Mouse (Mus musculus) CH12.LX (cell line): ENCODE results near the gene Gm867. TPM values are rescaled to one million over a fixed set of nuclear protein-coding genes. Genes with fewer than 3 reads are reported as not detected.

ENCODE experiments used
- DNase-seq: peaks from one replicate; pipeline ENCODE4 v3.0.0-alpha.2; 2013; ENCODE audit errors: extremely low read depth
- H3K27ac ChIP-seq: 2 replicates; pipeline ENCODE4 v1.5.1; 2012; ENCODE audit warnings: low read depth, mild to moderate bottlenecking, control low read depth, moderate library complexity; ENCODE audit not compliant: insufficient read depth
- H3K27me3 ChIP-seq: replicated peaks from 2 replicates; pipeline ENCODE3; 2012; ENCODE audit warnings: inconsistent platforms
- H3K36me3 ChIP-seq, 2 experiments: replicated peaks in 1 of 2; 2 replicates each; pipeline versions ENCODE3 to v1.6.1; 2012; ENCODE audit warnings: inconsistent platforms in 1 of 2, low read length in 1 of 2, mild to moderate bottlenecking in 1 of 2, mixed read lengths in 1 of 2, moderate library complexity in 1 of 2; ENCODE audit not compliant: control insufficient read depth in 1 of 2, insufficient read depth in 1 of 2
- H3K4me1 ChIP-seq, 2 experiments: 2 replicates each; pipeline ENCODE4 v1.6.1; 2012; ENCODE audit warnings: inconsistent platforms in 1 of 2, moderate library complexity in 1 of 2; ENCODE audit not compliant: insufficient read depth in 2 of 2, control insufficient read depth in 1 of 2
- H3K4me2 ChIP-seq: 2 replicates; pipeline ENCODE4 v1.6.1; 2012; ENCODE audit warnings: low read depth, mild to moderate bottlenecking, control low read depth; ENCODE audit not compliant: poor library complexity, insufficient read depth, severe bottlenecking
- H3K4me3 ChIP-seq, 3 experiments: fragments of 150-350 bp in 1 of 3; sonication (generic) in 1 of 3; replicated peaks in 1 of 3; 2 replicates each; pipeline versions ENCODE3 to v1.5.1; 2011 to 2012; ENCODE audit warnings: low read depth in 2 of 3, low read length in 2 of 3, mild to moderate bottlenecking in 2 of 3, moderate library complexity in 2 of 3, control low read depth in 1 of 3, improper control_type of control experiment in 1 of 3, inconsistent platforms in 1 of 3, mixed read lengths in 1 of 3; ENCODE audit not compliant: poor library complexity in 1 of 3
- H3K79me2 ChIP-seq: replicated peaks from 2 replicates; pipeline ENCODE4 v1.6.1; 2012; ENCODE audit warnings: mild to moderate bottlenecking, moderate library complexity; ENCODE audit not compliant: control insufficient read depth, poor library complexity, insufficient read depth, severe bottlenecking; ENCODE audit errors: extremely low read depth
- H3K9ac ChIP-seq: 2 replicates; pipeline ENCODE4 v1.6.1; 2012; ENCODE audit warnings: low read depth, mild to moderate bottlenecking, control low read depth, moderate library complexity; ENCODE audit not compliant: insufficient read depth
- H3K9me3 ChIP-seq: replicated peaks from 2 replicates; pipeline ENCODE3; 2012; ENCODE audit warnings: low read length, inconsistent platforms, mixed read lengths
- BHLHE40 ChIP-seq: IDR thresholded peaks from 2 replicates; pipeline ENCODE4 v1.6.1; 2011; ENCODE audit warnings: mild to moderate bottlenecking, low read depth, low read length, improper control_type of control experiment
- CTCF ChIP-seq, 2 experiments: IDR thresholded peaks in 1 of 2; conservative IDR thresholded peaks in 1 of 2; 2 replicates each; pipeline ENCODE4 v1.5.1; 2011 to 2012; ENCODE audit warnings: low read depth in 2 of 2, low read length in 2 of 2, improper control_type of control experiment in 1 of 2, inconsistent platforms in 1 of 2, mild to moderate bottlenecking in 1 of 2, moderate library complexity in 1 of 2
- E2F4 ChIP-seq: IDR thresholded peaks from 2 replicates; pipeline ENCODE4 v1.6.1; 2011; ENCODE audit warnings: low read depth, low read length, improper control_type of control experiment; ENCODE audit not compliant: insufficient replicate concordance
- ELF1 ChIP-seq: IDR thresholded peaks from 2 replicates; pipeline ENCODE4 v1.6.1; 2014; ENCODE audit warnings: low read depth, mild to moderate bottlenecking, inconsistent platforms, low read length, improper control_type of control experiment
- EP300 ChIP-seq: IDR thresholded peaks from 2 replicates; pipeline ENCODE4 v1.6.1; 2011; ENCODE audit warnings: low read length, improper control_type of control experiment
- IRF4 ChIP-seq: IDR thresholded peaks from 2 replicates; pipeline ENCODE4 v1.6.1; 2014; ENCODE audit warnings: low read depth, mild to moderate bottlenecking, inconsistent platforms, low read length, improper control_type of control experiment
- KAT2A ChIP-seq: IDR thresholded peaks from 2 replicates; pipeline ENCODE4 v1.6.1; 2012; ENCODE audit warnings: low read length, improper control_type of control experiment, inconsistent platforms; ENCODE audit not compliant: insufficient replicate concordance
- MAFK ChIP-seq: IDR thresholded peaks from 2 replicates; pipeline ENCODE4 v1.6.1; 2011; ENCODE audit warnings: low read length, improper control_type of control experiment; ENCODE audit not compliant: insufficient replicate concordance
- MYC ChIP-seq: IDR thresholded peaks from 2 replicates; pipeline ENCODE4 v1.6.1; 2011; ENCODE audit warnings: low read depth, mild to moderate bottlenecking, improper control_type of control experiment, low read length
- NELFE ChIP-seq: IDR thresholded peaks from 2 replicates; pipeline ENCODE4 v1.6.1; 2011; ENCODE audit warnings: low read depth, low read length, improper control_type of control experiment
- NRF1 ChIP-seq: IDR thresholded peaks from 2 replicates; pipeline ENCODE4 v1.6.1; 2014; ENCODE audit warnings: low read depth, mild to moderate bottlenecking, inconsistent platforms, low read length, improper control_type of control experiment, moderate library complexity
- PAX5 ChIP-seq: IDR thresholded peaks from 2 replicates; pipeline ENCODE4 v1.6.1; 2012; ENCODE audit warnings: low read length, inconsistent platforms, mixed read lengths
- POLR2A ChIP-seq: IDR thresholded peaks from 2 replicates; pipeline ENCODE4 v1.6.1; 2011; ENCODE audit warnings: low read depth, mild to moderate bottlenecking, improper control_type of control experiment, low read length
- POLR2AphosphoS2 ChIP-seq: IDR thresholded peaks from 2 replicates; pipeline ENCODE4 v1.6.1; 2011; ENCODE audit warnings: low read depth, low read length, improper control_type of control experiment
- RAD21 ChIP-seq: IDR thresholded peaks from 2 replicates; pipeline ENCODE4 v1.6.1; 2011; ENCODE audit warnings: low read depth, mild to moderate bottlenecking, low read length, improper control_type of control experiment, moderate library complexity
- SIN3A ChIP-seq: IDR thresholded peaks from 2 replicates; pipeline ENCODE4 v1.6.1; 2012; ENCODE audit warnings: low read length, improper control_type of control experiment, inconsistent platforms
- SMC3 ChIP-seq: IDR thresholded peaks from 2 replicates; pipeline ENCODE4 v1.6.1; 2011; ENCODE audit warnings: low read depth, low read length, improper control_type of control experiment
- TBP ChIP-seq: conservative IDR thresholded peaks from 2 replicates; pipeline ENCODE4 v1.6.1; 2011; ENCODE audit warnings: low read depth, low read length, improper control_type of control experiment
- USF1 ChIP-seq: IDR thresholded peaks from 2 replicates; pipeline ENCODE4 v1.6.1; 2014; ENCODE audit warnings: low read depth, mild to moderate bottlenecking, inconsistent platforms, low read length, improper control_type of control experiment
- USF2 ChIP-seq: conservative IDR thresholded peaks from 2 replicates; pipeline ENCODE4 v1.6.1; 2011; ENCODE audit warnings: low read depth, low read length, improper control_type of control experiment
- ZC3H11A ChIP-seq: IDR thresholded peaks from 2 replicates; pipeline ENCODE4 v1.6.1; 2012; ENCODE audit warnings: low read depth, mild to moderate bottlenecking, inconsistent platforms, low read length, improper control_type of control experiment
- ZMIZ1 ChIP-seq: IDR thresholded peaks from 2 replicates; pipeline ENCODE4 v1.6.1; 2012; ENCODE audit warnings: low read depth, mild to moderate bottlenecking, inconsistent platforms, low read length, improper control_type of control experiment
- dilution Hi-C: fragments of 300-500 bp; cut with MboI; formaldehyde crosslinking; loops from 2 replicates; pipeline ENCODE4 v1.14.3; 2020; ENCODE audit warnings: low sequenced_read_pairs; ENCODE audit not compliant: extremely low pct_unique_long_range_greater_than_20kb, extremely low pct_ligation_motif_present
- in situ Hi-C: fragments of 300-500 bp; cut with MboI; formaldehyde crosslinking; loops from 3 replicates; pipeline ENCODE4 v1.14.3; 2019; ENCODE audit warnings: low sequenced_read_pairs, low pct_ligation_motif_present, low pct_unique_long_range_greater_than_20kb, mixed read lengths
- polyA plus RNA-seq: library from polyadenylated mRNA; unstranded; fragments of >175 nt; gene quantifications from 2 replicates; pipeline ENCODE4 v1.2.1, GENCODE M21; 2012; ENCODE audit warnings: low read depth; ENCODE audit not compliant: insufficient read length
- total RNA-seq, 2 experiments: library from RNA; depleted of rRNA; stranded (reverse); fragments of 300-350 nt in 1 of 2; fragments of >200 nt in 1 of 2; gene quantifications; 2 replicates each; pipeline ENCODE4 v1.2.3; 2012 to 2014

Gm867 gene
- total and polyA plus RNA-seq, 3 experiments, result 0.42 to 3.5 TPM; not detected in 1

- Histone ChIP-seq H3K27ac (no peak overlapping the region), H3K4me2 (no peak overlapping the region), H3K27me3 (no peaks in the 10 kb centered on the region), H3K9me3 (no peaks in the 10 kb centered on the region), H3K79me2 (no peaks in the 10 kb centered on the region; the same call in 1 of the 2 replicates), H3K9ac (no peak overlapping the region), H3K36me3 (peaks cover 71 to 90% of the 10 kb centered on the region in 2 experiments), H3K4me3 (no peak overlapping the region), H3K4me1 (peaks cover 0 to 8% of the 10 kb centered on the region in 2 experiments; a peak in 1 of 4 replicates)
- in situ Hi-C loops, result no loop called here
- no peak for DNase-seq
- no peak for TF ChIP-seq USF2
- TF ChIP-seq POLR2AphosphoS2, result no peak
- TF ChIP-seq RAD21, result no peak
- TF ChIP-seq ZC3H11A, result no peak
- TF ChIP-seq E2F4, result no peak
- no peak for TF ChIP-seq IRF4
- TF ChIP-seq ELF1, result no peak
- no peak for TF ChIP-seq EP300
- TF ChIP-seq CTCF (conservative IDR thresholded peaks at IDR 0.05 in 1 of 2, IDR thresholded peaks at IDR 0.05 in 1 of 2; ENCODE audit: low read depth in 2 of 2, low read length in 2 of 2), result no peak
- no peak for TF ChIP-seq KAT2A
- TF ChIP-seq BHLHE40, result no peak
- TF ChIP-seq POLR2A, result no peak
- TF ChIP-seq USF1, result no peak
- dilution Hi-C loops, result no loop called here
These were observed 36.1 kb downstream of the Gm867 start for GRCm38 (mm10) chr10:75904391-75904790.

GRCm38 (mm10) chr10:75898846-75899245 is 41.6 kb downstream of the Gm867 start:
- no peak for TF ChIP-seq SIN3A
- TF ChIP-seq IRF4, result no peak
- TF ChIP-seq PAX5, result no peak
- TF ChIP-seq SMC3, result no peak
- TF ChIP-seq MYC, result no peak
- TF ChIP-seq BHLHE40, result no peak
- no peak for TF ChIP-seq NELFE
- no peak for TF ChIP-seq E2F4
- no peak for TF ChIP-seq ZMIZ1
- no peak for TF ChIP-seq USF2
- TF ChIP-seq NRF1, result no peak
- no peak for TF ChIP-seq TBP
- TF ChIP-seq MAFK, result no peak
- TF ChIP-seq, all 38 proteins: peak for 0
- dilution Hi-C loops (no loop called here), in situ Hi-C loops (loop anchor here (5.0 kb wide), 1 partner anchor 38 kb away; the partner anchor contains the start of gene Mmp11)
- no peak overlapping the region for H3K4me2 ChIP-seq
- H3K79me2 ChIP-seq, result no peaks in the 10 kb centered on the region; the same call in 1 of the 2 replicates
- no peak for DNase-seq
- H3K27ac ChIP-seq, result peak overlapping the region; percentile 16; the same call in 1 of the 2 replicates
- no peak overlapping the region for H3K4me3 ChIP-seq
- peaks cover 28 to 57% of the 10 kb centered on the region in 2 experiments for H3K4me1 ChIP-seq
- H3K9ac ChIP-seq, result no peak overlapping the region
- no peaks in the 10 kb centered on the region for H3K27me3 ChIP-seq
- peaks cover 42 to 94% of the 10 kb centered on the region in 2 experiments for H3K36me3 ChIP-seq
- H3K9me3 ChIP-seq, result no peaks in the 10 kb centered on the region
